Comparison of ENCODE assay signal across 18 mouse cellular contexts in genomic region chr19:6860706-6861105, GRCm38 (mm10). TPM values are rescaled to one million over a fixed set of nuclear protein-coding genes. Genes with fewer than 3 reads are reported as not detected.
DNase-seq lines count a peak whose midpoint lies in the region; ATAC-seq and TF ChIP-seq lines count a peak whose summit lies in the region.
"Had no signal": no experiment of that assay in that cellular context is flagged by ENCODE, and none has a peak within 500 bp of the region (broad histone marks: within the 10 kb centered on the region; RNA-seq: fewer than 3 reads in every experiment).

No protein-coding gene starts in this region.

- no peak overlapping the region for H3K9ac ChIP-seq in liver, embryonic 12.5 days
- no peak overlapping the region for H3K9ac ChIP-seq in intestine, postnatal 0 days (ENCODE audit: low read depth, low read length)
- H3K9ac ChIP-seq: liver, embryonic 13.5 days; midbrain, embryonic 15.5 days had no signal

- 42% methylated on average over 6 of the region's 6 CpGs for WGBS in liver, embryonic 12.5 days (ENCODE audit: insufficient replicate concordance)
- WGBS in intestine, postnatal 0 days = 42% methylated on average over 6 of the region's 6 CpGs
- 38% methylated on average over 6 of the region's 6 CpGs for WGBS in spleen, adult 2 months
- 67% methylated on average over 6 of the region's 6 CpGs for WGBS in kidney, adult 2 months

- no peak overlapping the region for H3K4me2 ChIP-seq in liver, embryonic 12.5 days
- H3K4me2 ChIP-seq in intestine, postnatal 0 days (replicated peaks; ENCODE audit: low read depth) = no peak overlapping the region
- H3K4me2 ChIP-seq: heart, embryonic 11.5 days; liver, embryonic 13.5 days; midbrain, embryonic 15.5 days had no signal

- no peak overlapping the region for H3K27ac ChIP-seq in liver, embryonic 12.5 days
- peak overlapping the region; percentile 35; the same call in 1 of the 2 replicates for H3K27ac ChIP-seq in intestine, postnatal 0 days (ENCODE audit: low read depth, low read length)
- no peak overlapping the region; the same call in 1 of the 2 replicates for H3K27ac ChIP-seq in spleen, adult 2 months (ENCODE audit: insufficient read depth, low read length)
- H3K27ac ChIP-seq in kidney, adult 2 months (ENCODE audit: insufficient read depth, low read depth, low read length) = no peak overlapping the region
- H3K27ac ChIP-seq: hindbrain, postnatal 0 days; layer of hippocampus, adult 2 months; liver, embryonic 13.5 days; midbrain, embryonic 15.5 days had no signal

- no peak for TF ChIP-seq POLR2A in spleen, adult 2 months (IDR thresholded peaks at IDR 0.05; ENCODE audit: low read depth, low read length)
- no peak for TF ChIP-seq POLR2A in kidney, adult 2 months (IDR thresholded peaks at IDR 0.05; ENCODE audit: low read depth, low read length)

- no peaks in the 10 kb centered on the region for H3K36me3 ChIP-seq in liver, embryonic 12.5 days
- no peaks in the 10 kb centered on the region for H3K36me3 ChIP-seq in intestine, postnatal 0 days (ENCODE audit: control insufficient read depth, insufficient read depth)
- no peaks in the 10 kb centered on the region for H3K36me3 ChIP-seq in spleen, adult 2 months (ENCODE audit: control insufficient read depth, insufficient read depth, low read length)
- H3K36me3 ChIP-seq in kidney, adult 2 months (ENCODE audit: control insufficient read depth, insufficient read depth, low read length) = no peaks in the 10 kb centered on the region
- H3K36me3 ChIP-seq: liver, embryonic 13.5 days; midbrain, embryonic 15.5 days had no signal

- DNase-seq in liver = peak; percentile 4
- peak; percentile 73 to 78 for DNase-seq in B cell, adult 2 months
- peak; percentile 45 to 72 for DNase-seq in spleen, adult 2 months (ENCODE audit: low read depth in 1 of 2, low spot score in 2 of 2)
- DNase-seq in kidney, adult 2 months = no peak
- no peak for DNase-seq in left cerebral cortex, postnatal 4 days
- DNase-seq in gastrocnemius, postnatal 25 days = no peak
- DNase-seq: adrenal gland, adult 8-10 months; cerebellum, adult 11-12 months; cerebellum, postnatal 25 days; gastrocnemius, postnatal 14 days; kidney, adult 9 months; liver, embryonic 13.5 days had no signal

- peaks cover 30% of the 10 kb centered on the region for H3K4me1 ChIP-seq in liver, embryonic 12.5 days
- peaks cover 1% of the 10 kb centered on the region for H3K4me1 ChIP-seq in intestine, postnatal 0 days (replicated peaks; ENCODE audit: control insufficient read depth, insufficient read depth, low read length)
- peaks cover 34% of the 10 kb centered on the region; the same call in 1 of the 2 replicates for H3K4me1 ChIP-seq in spleen, adult 2 months (ENCODE audit: control insufficient read depth, insufficient read depth, insufficient read length)
- H3K4me1 ChIP-seq in kidney, adult 2 months (ENCODE audit: control insufficient read depth, insufficient read depth, low read length) = no peaks in the 10 kb centered on the region

- intact Hi-C loops in left cerebral cortex, postnatal 4 days (cut with DNase I) = loop anchor here (5.0 kb wide), 1 partner anchor 47 kb away; the partner anchor contains the start of gene Trmt112

- H3K27me3 ChIP-seq in liver, embryonic 12.5 days (replicated peaks) = 0 out of 2 replicates have a peak, but pooled peaks cover 3% of the 10 kb centered on the region
- no peaks in the 10 kb centered on the region for H3K27me3 ChIP-seq in intestine, postnatal 0 days (replicated peaks; ENCODE audit: control insufficient read depth, insufficient read depth, low read length)
- H3K27me3 ChIP-seq in spleen, adult 2 months (ENCODE audit: control insufficient read depth, insufficient read depth, low read length) = no peaks in the 10 kb centered on the region
- H3K27me3 ChIP-seq in kidney, adult 2 months (replicated peaks; ENCODE audit: control insufficient read depth, insufficient read depth, low read length) = no peaks in the 10 kb centered on the region
- H3K27me3 ChIP-seq: midbrain, embryonic 15.5 days had no signal

- TF ChIP-seq CTCF in intestine, postnatal 0 days (IDR thresholded peaks at IDR 0.05; ENCODE audit: low read depth) = no peak
- no peak for TF ChIP-seq CTCF in spleen, adult 2 months (IDR thresholded peaks at IDR 0.05; ENCODE audit: extremely low read depth, insufficient read depth, insufficient read length, insufficient replicate concordance)
- no peak for TF ChIP-seq CTCF in kidney, adult 2 months (conservative IDR thresholded peaks at IDR 0.05; ENCODE audit: insufficient read depth, insufficient read length, low read depth, low read length)

- no peak for ATAC-seq in liver, embryonic 12.5 days
- peak; percentile 89 for ATAC-seq in intestine, postnatal 0 days
- ATAC-seq: hindbrain, postnatal 0 days; midbrain, embryonic 15.5 days had no signal

- H3K9me3 ChIP-seq in liver, embryonic 12.5 days (replicated peaks) = no peaks in the 10 kb centered on the region
- H3K9me3 ChIP-seq in intestine, postnatal 0 days (ENCODE audit: control insufficient read depth) = no peaks in the 10 kb centered on the region
- H3K9me3 ChIP-seq: liver, embryonic 13.5 days; midbrain, embryonic 15.5 days had no signal

- no peak overlapping the region for H3K4me3 ChIP-seq in liver, embryonic 12.5 days
- no peak overlapping the region for H3K4me3 ChIP-seq in intestine, postnatal 0 days (ENCODE audit: low read depth, low read length)
- no peak overlapping the region for H3K4me3 ChIP-seq in spleen, adult 2 months (ENCODE audit: extremely low read depth, insufficient read depth, insufficient read length)
- H3K4me3 ChIP-seq in kidney, adult 2 months (ENCODE audit: insufficient read depth, low read depth, low read length) = no peak overlapping the region
- H3K4me3 ChIP-seq: layer of hippocampus, adult 2 months; liver, embryonic 13.5 days; midbrain, embryonic 15.5 days had no signal

RNA-seq across cellular contexts. Expression of gene Ccdc88b, which starts 2.7 kb away (rescaled TPM):
- polyA plus RNA-seq in liver, embryonic 12.5 days (2016; fragmentation: Nextera tagmentation; extraction: Ambion mirVana) = 2.8 and 3.3 TPM in 2 replicates
- polyA plus RNA-seq in intestine, postnatal 0 days (2015; fragmentation: Nextera tagmentation; extraction: Ambion mirVana) = 1.4 and 1.7 TPM in 2 replicates
- polyA plus RNA-seq in spleen, adult 2 months (2012; rRNA removed) = 82.5 and 106 TPM in 2 replicates
- 2.1 and 2.2 TPM in 2 replicates for polyA plus RNA-seq in kidney, adult 2 months (2012; rRNA removed)
- under 1 TPM; 0.82 to 0.91 TPM for total RNA-seq in left cerebral cortex, postnatal 4 days (2021)
- total RNA-seq in gastrocnemius, postnatal 25 days (2021) = under 1 TPM; 0.40 to 0.41 TPM

RNA-seq across cellular contexts. Expression of gene Rps6ka4, which starts 20.3 kb away (rescaled TPM):
- polyA plus RNA-seq in liver, embryonic 12.5 days (2016; fragmentation: Nextera tagmentation; extraction: Ambion mirVana) = 8.5 and 8.7 TPM in 2 replicates
- 15.7 and 16.7 TPM in 2 replicates for polyA plus RNA-seq in intestine, postnatal 0 days (2015; fragmentation: Nextera tagmentation; extraction: Ambion mirVana)
- 26.7 and 31.8 TPM in 2 replicates for polyA plus RNA-seq in spleen, adult 2 months (2012; rRNA removed)
- polyA plus RNA-seq in kidney, adult 2 months (2012; rRNA removed) = 19.9 and 22.8 TPM in 2 replicates
- total RNA-seq in left cerebral cortex, postnatal 4 days (2021) = 10 to 100 TPM; 22.5 to 23.5 TPM
- total RNA-seq in gastrocnemius, postnatal 25 days (2021) = 1 to 10 TPM; 6.7 to 7.2 TPM

RNA-seq across cellular contexts. Expression of gene Trmt112, which starts 48.8 kb away (rescaled TPM):
- polyA plus RNA-seq in liver, embryonic 12.5 days (2016; fragmentation: Nextera tagmentation; extraction: Ambion mirVana) = 115 TPM in 2 replicates
- polyA plus RNA-seq in intestine, postnatal 0 days (2015; fragmentation: Nextera tagmentation; extraction: Ambion mirVana) = 52.0 and 54.4 TPM in 2 replicates
- 135 and 150 TPM in 2 replicates for polyA plus RNA-seq in spleen, adult 2 months (2012; rRNA removed)
- 133 and 146 TPM in 2 replicates for polyA plus RNA-seq in kidney, adult 2 months (2012; rRNA removed)
- total RNA-seq in left cerebral cortex, postnatal 4 days (2021) = 10 to 100 TPM; 42.5 to 43.0 TPM
- total RNA-seq in gastrocnemius, postnatal 25 days (2021) = 10 to 100 TPM; 28.8 to 32.2 TPM

RNA-seq across cellular contexts. Expression of gene Prdx5, which starts 49.2 kb away (rescaled TPM):
- 94.2 and 101 TPM in 2 replicates for polyA plus RNA-seq in liver, embryonic 12.5 days (2016; fragmentation: Nextera tagmentation; extraction: Ambion mirVana)
- polyA plus RNA-seq in intestine, postnatal 0 days (2015; fragmentation: Nextera tagmentation; extraction: Ambion mirVana) = 910 and 912 TPM in 2 replicates
- 54.6 and 59.4 TPM in 2 replicates for polyA plus RNA-seq in spleen, adult 2 months (2012; rRNA removed)
- polyA plus RNA-seq in kidney, adult 2 months (2012; rRNA removed) = 1,575 and 2,285 TPM in 2 replicates
- total RNA-seq in left cerebral cortex, postnatal 4 days (2021) = 100 to 1,000 TPM; 203 to 204 TPM
- total RNA-seq in gastrocnemius, postnatal 25 days (2021) = 100 to 1,000 TPM; 212 to 215 TPM

Comparison
In these comparisons a context has a peak if more than half of its experiments do, and no peak if none do; other contexts are left out.
1. DNase-seq: peak in liver (single experiment), B cell, adult 2 months (2 of 2) and spleen, adult 2 months (2 of 2); none in kidney, adult 2 months (single experiment), left cerebral cortex, postnatal 4 days (single experiment) and gastrocnemius, postnatal 25 days (single experiment).
2. RNA of gene Ccdc88b, which starts 2.7 kb away (polyA plus RNA-seq): 82.5 to 106 TPM in spleen, adult 2 months; 2.8 to 3.3 TPM in liver, embryonic 12.5 days, 2.1 to 2.2 TPM in kidney, adult 2 months and 1.4 to 1.7 TPM in intestine, postnatal 0 days; every median in the first group is over 10 times any median in the second.